Mouse (Mus musculus) MEL (cell line): ENCODE results near the gene Slc44a2. TPM values are rescaled to one million over a fixed set of nuclear protein-coding genes. Genes with fewer than 3 reads are reported as not detected.

ENCODE experiments used
- DNase-seq: peaks from one replicate; pipeline ENCODE4 v3.0.0; 2011; ENCODE audit warnings: low read depth, low spot score
- H3K27ac ChIP-seq: 2 replicates; pipeline ENCODE4 v1.5.1; 2012; ENCODE audit warnings: low read depth, mild to moderate bottlenecking, control low read depth, low read length, moderate library complexity; ENCODE audit not compliant: control insufficient read depth
- H3K27me3 ChIP-seq, 2 experiments: fragments of 150-350 bp in 1 of 2; sonication (generic) in 1 of 2; 2 replicates each; pipeline ENCODE4 v1.6.1; 2012; ENCODE audit warnings: low read length in 2 of 2, mild to moderate bottlenecking in 2 of 2, improper control_type of control experiment in 1 of 2, moderate library complexity in 1 of 2; ENCODE audit not compliant: insufficient read depth in 2 of 2, control insufficient read depth in 1 of 2
- H3K36me3 ChIP-seq, 2 experiments: 2 replicates each; pipeline ENCODE4 v1.6.1; 2012 to 2014; ENCODE audit warnings: low read length in 2 of 2, improper control_type of control experiment in 1 of 2, inconsistent platforms in 1 of 2, mild to moderate bottlenecking in 1 of 2; ENCODE audit not compliant: insufficient read depth in 2 of 2, control insufficient read depth in 1 of 2
- H3K4me1 ChIP-seq, 2 experiments: fragments of 150-350 bp in 1 of 2; sonication (generic) in 1 of 2; 2 replicates each; pipeline ENCODE4 v1.6.1; 2012; ENCODE audit warnings: low read length in 2 of 2, improper control_type of control experiment in 1 of 2, mild to moderate bottlenecking in 1 of 2; ENCODE audit not compliant: insufficient read depth in 2 of 2, control insufficient read depth in 1 of 2
- H3K4me3 ChIP-seq, 2 experiments: fragments of 150-350 bp in 1 of 2; sonication (generic) in 1 of 2; 2 replicates each; pipeline ENCODE4 v1.5.1; 2012; ENCODE audit warnings: low read depth in 2 of 2, low read length in 2 of 2, mild to moderate bottlenecking in 2 of 2, moderate library complexity in 2 of 2, control low read depth in 1 of 2, improper control_type of control experiment in 1 of 2; ENCODE audit not compliant: control insufficient read depth in 1 of 2, insufficient read depth in 1 of 2
- H3K79me2 ChIP-seq: 2 replicates; pipeline ENCODE4 v1.6.1; 2012; ENCODE audit warnings: mild to moderate bottlenecking, low read length, moderate library complexity; ENCODE audit not compliant: control insufficient read depth, poor library complexity, insufficient read depth
- H3K9ac ChIP-seq: 2 replicates; pipeline ENCODE4 v1.6.1; 2012; ENCODE audit warnings: low read depth, mild to moderate bottlenecking, control low read depth, low read length, moderate library complexity; ENCODE audit not compliant: control insufficient read depth, poor library complexity, severe bottlenecking
- H3K9me3 ChIP-seq: fragments of 150-350 bp; sonication (generic); replicated peaks from 2 replicates; pipeline ENCODE4 v1.6.1; 2012; ENCODE audit warnings: mild to moderate bottlenecking, low read length, improper control_type of control experiment, moderate library complexity; ENCODE audit not compliant: insufficient read depth
- CHD1 ChIP-seq: IDR thresholded peaks from 2 replicates; pipeline ENCODE4 v1.6.1; 2012; ENCODE audit warnings: low read depth, mild to moderate bottlenecking, inconsistent platforms, low read length, improper control_type of control experiment
- CHD2 ChIP-seq: IDR thresholded peaks from 2 replicates; pipeline ENCODE4 v1.6.1; 2011; ENCODE audit warnings: low read length, improper control_type of control experiment
- ELF1 ChIP-seq: IDR thresholded peaks from 2 replicates; pipeline ENCODE4 v1.6.1; 2014; ENCODE audit warnings: low read depth, mild to moderate bottlenecking, inconsistent platforms, low read length, improper control_type of control experiment, moderate library complexity
- JUND ChIP-seq: IDR thresholded peaks from 2 replicates; pipeline ENCODE4 v1.6.1; 2011; ENCODE audit warnings: low read depth, mild to moderate bottlenecking, improper control_type of control experiment, low read length
- MAFK ChIP-seq: IDR thresholded peaks from 2 replicates; pipeline ENCODE4 v1.6.1; 2011; ENCODE audit warnings: low read depth, mild to moderate bottlenecking, low read length, improper control_type of control experiment, borderline replicate concordance
- MXI1 ChIP-seq: IDR thresholded peaks from 2 replicates; pipeline ENCODE4 v1.6.1; 2011; ENCODE audit warnings: mild to moderate bottlenecking, low read depth, low read length, improper control_type of control experiment
- NELFE ChIP-seq: IDR thresholded peaks from 2 replicates; pipeline ENCODE4 v1.6.1; 2011; ENCODE audit warnings: low read depth, low read length, improper control_type of control experiment
- POLR2A ChIP-seq, 2 experiments: IDR thresholded peaks; 2 replicates each; pipeline ENCODE4 v1.6.1; 2011 to 2012; ENCODE audit warnings: low read length in 2 of 2, mild to moderate bottlenecking in 2 of 2, control low read depth in 1 of 2, improper control_type of control experiment in 1 of 2, low read depth in 1 of 2, moderate library complexity in 1 of 2; ENCODE audit not compliant: control insufficient read depth in 1 of 2, insufficient read depth in 1 of 2, poor library complexity in 1 of 2
- POLR2AphosphoS2 ChIP-seq: IDR thresholded peaks from 2 replicates; pipeline ENCODE4 v1.6.1; 2011; ENCODE audit warnings: low read length, improper control_type of control experiment
- POLR2AphosphoS5 ChIP-seq: IDR thresholded peaks from 2 replicates; pipeline ENCODE4 v1.6.1; 2012; ENCODE audit warnings: low read depth, borderline replicate concordance, mild to moderate bottlenecking, inconsistent platforms, low read length, moderate library complexity, mixed read lengths
- UBTF ChIP-seq: IDR thresholded peaks from 2 replicates; pipeline ENCODE4 v1.6.1; 2012; ENCODE audit warnings: low read depth, mild to moderate bottlenecking, inconsistent platforms, low read length, improper control_type of control experiment, moderate library complexity, borderline replicate concordance; ENCODE audit not compliant: insufficient read depth
- ZMIZ1 ChIP-seq: IDR thresholded peaks from 2 replicates; pipeline ENCODE4 v1.6.1; 2012; ENCODE audit warnings: low read depth, mild to moderate bottlenecking, inconsistent platforms, low read length, improper control_type of control experiment, moderate library complexity
- polyA plus RNA-seq, 2 experiments: library from polyadenylated mRNA; stranded (reverse) in 1 of 2; unstranded in 1 of 2; fragments of >175 nt in 1 of 2; fragments of >200 nt in 1 of 2; gene quantifications; 2 replicates each; pipeline versions ENCODE4 v1.2.1 to v1.2.4; 2012; ENCODE audit warnings: low replicate concordance in 2 of 2, low read depth in 1 of 2; ENCODE audit not compliant: insufficient read length in 2 of 2, insufficient read depth in 1 of 2, missing spikeins in 1 of 2
- total RNA-seq: library from RNA; depleted of rRNA; stranded (reverse); fragments of 300-350 nt; gene quantifications from 2 replicates; pipeline ENCODE4 v1.2.3, GENCODE M21; 2012

Gene Slc44a2
- total and polyA plus RNA-seq, 3 experiments = 27.3 to 121 TPM; not detected in 1

GRCm38 (mm10) chr9:21397170-21397569 is 76.7 kb downstream of the Slc44a2 start:
- H3K27me3 ChIP-seq = no peaks in the 10 kb centered on the region
- H3K9ac ChIP-seq = no peak overlapping the region
- TF ChIP-seq ELF1 = no peak
- TF ChIP-seq CHD1 = 0 out of 2 replicates have a peak, but pooled peaks have one; percentile 52
- 0 out of 4 replicates have a peak, but pooled peaks of 1 of the 2 experiments have one; percentile 7 for TF ChIP-seq POLR2A (IDR thresholded peaks at IDR 0.05; ENCODE audit: control insufficient read depth in 1 of 2, insufficient read depth in 1 of 2, low read depth in 1 of 2, low read length in 2 of 2, poor library complexity in 1 of 2)
- TF ChIP-seq CHD2 = no peak
- TF ChIP-seq JUND = 0 out of 2 replicates have a peak, but pooled peaks have one; percentile 18
- peak; percentile 76 for TF ChIP-seq POLR2AphosphoS2
- TF ChIP-seq NELFE = peak; percentile 42; the same call in 1 of the 2 replicates
- TF ChIP-seq UBTF = 0 out of 2 replicates have a peak, but pooled peaks have one; percentile 3
- no peaks in the 10 kb centered on the region; the same call in 1 of the 2 replicates for H3K79me2 ChIP-seq
- no peaks in the 10 kb centered on the region for H3K9me3 ChIP-seq
- H3K27ac ChIP-seq = no peak overlapping the region
- no peak overlapping the region for H3K4me3 ChIP-seq
- H3K4me1 ChIP-seq = no peaks in the 10 kb centered on the region
- H3K36me3 ChIP-seq = peaks cover 0 to 88% of the 10 kb centered on the region in 2 experiments; a peak in 2 of 4 replicates
- DNase-seq = no peak

- H3K9ac ChIP-seq = no peak overlapping the region
- 0 out of 2 replicates have a peak, but pooled peaks have one; percentile 56 for TF ChIP-seq ZMIZ1
- TF ChIP-seq POLR2AphosphoS2 = peak; percentile 62; the same call in 1 of the 2 replicates
- TF ChIP-seq MAFK = no peak
- TF ChIP-seq, all 39 proteins: peak for 2
- Histone ChIP-seq H3K9me3 (no peaks in the 10 kb centered on the region), H3K27me3 (no peaks in the 10 kb centered on the region), H3K4me3 (no peak overlapping the region), H3K79me2 (no peaks in the 10 kb centered on the region), H3K27ac (no peak overlapping the region), H3K4me1 (no peaks in the 10 kb centered on the region), H3K36me3 (peaks cover 0 to 74% of the 10 kb centered on the region in 2 experiments; a peak in 2 of 4 replicates)
- DNase-seq = no peak
Measured at GRCm38 (mm10) chr9:21401042-21401441, 80.5 kb downstream of the Slc44a2 start.

- no peak overlapping the region for H3K9ac ChIP-seq
- no peak overlapping the region for H3K27ac ChIP-seq
- H3K9me3 ChIP-seq = no peaks in the 10 kb centered on the region
- TF ChIP-seq POLR2AphosphoS5 (no peak), MXI1 (0 out of 2 replicates have a peak, but pooled peaks have one; percentile 30)
- no peaks in the 10 kb centered on the region for H3K4me1 ChIP-seq
- no peaks in the 10 kb centered on the region for H3K27me3 ChIP-seq
- DNase-seq = no peak
- H3K36me3 ChIP-seq = peaks cover 0 to 57% of the 10 kb centered on the region in 2 experiments; a peak in 2 of 4 replicates
- H3K79me2 ChIP-seq = no peaks in the 10 kb centered on the region
- no peak overlapping the region for H3K4me3 ChIP-seq
Measured at GRCm38 (mm10) chr9:21402764-21403253, 82.3 kb downstream of the Slc44a2 start.
